Mouse (Mus musculus) embryo, embryonic 9.5 days (tissue): ENCODE data around the gene Efcab2.

Experiments used
- DNase-seq: peaks from one replicate; pipeline ENCODE4 v3.0.0-alpha.2; 2017; ENCODE audit errors: extremely low spot score

Efcab2 gene

DNA sequence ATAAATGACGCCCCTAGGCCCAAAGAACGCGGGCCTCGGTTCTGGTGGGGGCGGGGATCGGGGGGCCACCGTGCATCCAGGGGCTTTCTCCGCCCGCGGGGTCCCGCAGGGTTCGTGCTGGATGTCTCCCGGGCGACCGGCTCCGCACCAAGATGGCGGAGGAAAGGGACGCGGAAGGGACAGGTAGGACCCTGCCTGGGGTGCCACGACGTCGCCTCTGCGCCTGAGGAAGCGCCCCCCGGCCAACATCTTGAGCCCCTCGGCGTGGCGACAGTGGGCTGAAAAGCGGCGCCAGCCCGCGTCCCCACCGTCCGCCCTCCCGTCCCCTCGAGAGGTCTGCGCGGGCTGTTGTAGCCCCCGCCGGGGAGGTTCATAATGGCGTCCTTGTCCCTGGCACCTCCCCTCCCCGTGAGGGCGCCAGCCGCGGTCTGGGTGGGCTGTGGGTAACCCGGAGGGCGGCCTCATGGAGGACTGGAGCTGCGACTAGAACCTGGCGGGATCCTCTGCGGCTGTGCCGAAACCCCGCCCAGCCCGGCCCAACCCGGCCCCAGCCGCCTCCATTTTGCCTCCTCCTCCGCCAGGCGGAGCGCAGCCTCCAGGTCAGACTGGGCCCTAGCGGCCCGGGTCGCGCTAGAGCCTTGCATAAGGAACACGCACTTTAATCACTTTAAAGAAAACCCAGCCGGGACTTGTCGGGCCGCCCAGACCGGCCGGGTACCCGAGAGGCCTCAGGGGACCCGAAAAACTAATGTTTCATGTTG lies at the start of gene Efcab2:
Gene Efcab2 (plus strand): TSS at position 135 of the 761 bp plus-strand sequence.
- DNase-seq, result peak; percentile 96

DNA sequence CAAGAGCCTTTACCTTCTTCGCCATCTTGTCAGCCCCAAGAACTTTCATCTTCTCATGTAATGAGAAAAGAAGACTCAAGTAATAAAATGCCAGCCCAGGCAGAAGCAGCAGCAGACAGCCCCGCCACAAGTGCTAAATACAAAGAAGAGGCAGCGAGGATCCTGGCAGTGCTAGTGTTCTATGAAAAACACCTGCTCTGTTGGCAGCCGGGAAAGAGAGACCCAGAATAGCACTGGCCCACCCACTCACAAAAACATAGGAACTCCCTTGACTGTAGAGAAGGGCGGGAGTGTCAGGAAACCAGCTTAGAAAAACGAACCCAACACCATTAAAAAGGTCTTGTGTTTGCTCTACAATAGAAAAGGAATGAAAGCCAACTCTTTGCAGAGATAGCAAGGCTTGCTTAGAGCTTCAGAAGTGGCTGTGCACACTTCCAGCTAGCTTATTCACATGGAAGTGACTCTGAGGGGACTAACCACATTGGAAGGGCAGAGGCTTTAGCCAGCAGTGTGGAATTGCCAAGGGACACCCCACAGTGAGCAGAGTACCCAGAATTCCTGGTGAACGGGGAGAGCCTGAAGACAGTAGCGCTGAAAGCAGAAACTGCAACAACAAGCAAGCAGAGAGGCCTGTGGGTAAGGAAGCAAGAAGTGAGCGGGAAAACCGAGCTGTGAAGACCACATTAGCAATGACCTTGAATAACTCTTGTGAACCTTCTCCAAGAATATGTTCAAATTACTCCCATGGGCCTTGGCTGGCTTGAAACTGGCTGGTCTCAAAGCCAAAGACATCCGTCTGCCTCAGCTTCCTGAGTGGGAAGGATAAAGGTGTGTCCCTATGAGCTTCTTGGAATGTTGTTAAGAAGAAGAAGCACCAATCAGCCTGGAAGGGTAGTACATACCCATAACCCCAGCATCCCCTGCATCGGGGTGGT lies 47.8 kb upstream of the Efcab2 start:
- no peak for DNase-seq

DNA sequence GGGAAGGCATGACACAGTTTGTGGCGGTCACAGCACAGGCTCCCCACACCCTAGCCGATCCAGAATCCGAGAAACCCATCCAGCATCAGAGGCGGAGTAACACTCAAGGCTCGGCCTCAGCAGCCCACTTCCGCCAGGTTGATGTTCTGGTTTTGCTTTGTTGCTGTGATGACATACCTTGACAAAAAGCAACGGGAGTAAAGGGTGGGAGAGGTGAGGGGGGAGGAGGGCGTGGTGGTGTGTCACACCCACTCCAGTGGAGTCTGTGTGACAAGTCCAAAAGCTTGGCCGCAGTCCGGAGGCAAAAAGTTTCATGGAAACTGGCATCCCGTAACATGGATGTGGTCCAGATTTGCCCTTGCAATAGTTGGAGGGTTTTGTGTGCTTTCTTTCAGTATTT lies 45.6 kb upstream of the Efcab2 start:
- no peak for DNase-seq

DNA sequence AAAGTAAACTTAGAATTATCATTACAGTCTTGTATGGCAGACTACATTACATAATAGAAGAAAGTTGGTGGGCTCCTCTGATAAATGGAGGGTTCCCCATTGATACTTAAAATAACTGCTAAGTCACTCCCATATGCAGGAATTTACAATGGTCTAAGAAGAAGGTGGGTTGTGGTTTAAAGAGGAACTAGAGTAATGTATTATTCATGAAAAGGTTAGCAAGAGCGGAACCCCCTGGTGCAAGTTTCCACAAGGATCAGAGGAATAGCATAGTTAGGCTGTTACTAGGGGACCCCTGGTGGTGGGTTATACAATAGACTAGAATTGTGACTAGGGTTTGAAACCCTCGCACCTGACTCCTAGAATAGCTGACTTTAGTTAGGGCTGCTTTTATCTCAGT lies 45.2 kb upstream of the Efcab2 start:
- no peak for DNase-seq

DNA sequence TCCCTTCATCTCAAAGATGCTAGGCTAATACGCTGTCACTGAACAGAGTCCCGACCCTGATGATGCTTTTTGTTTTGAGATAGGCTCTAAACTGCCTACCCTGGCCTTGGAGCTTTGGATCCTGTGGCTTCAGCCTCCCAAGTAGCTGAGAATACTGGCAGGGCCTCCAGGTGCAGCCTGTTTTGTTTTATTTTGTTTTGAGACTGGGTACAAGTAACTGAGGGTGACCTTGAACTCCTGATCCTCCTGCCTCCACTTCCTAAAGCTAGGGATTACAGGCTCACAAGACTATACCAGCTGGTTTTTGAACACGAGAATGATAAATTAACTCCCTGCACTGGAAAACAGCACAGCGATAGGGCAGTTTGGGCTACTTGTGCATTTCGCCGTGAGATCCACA lies 40.7 kb upstream of the Efcab2 start:
- no peak for DNase-seq

DNA sequence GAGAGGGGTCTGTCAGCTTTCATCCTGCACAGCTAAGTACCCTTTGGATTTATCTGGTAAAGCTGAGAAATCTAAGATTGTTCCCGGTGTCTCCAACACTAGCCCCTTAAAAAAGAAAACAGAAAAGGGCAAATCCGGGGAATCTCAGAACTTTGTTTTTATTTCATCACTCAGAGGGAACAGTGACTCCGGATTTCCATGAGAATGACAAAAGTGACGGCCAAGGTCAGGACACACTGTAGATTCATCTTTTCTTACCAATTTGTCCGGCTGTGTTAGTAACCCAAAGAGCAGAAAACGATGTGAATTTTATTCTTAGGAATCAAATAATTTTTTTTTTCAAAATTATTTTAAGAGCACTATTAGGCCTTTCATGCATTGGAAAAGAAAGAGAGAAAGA lies 37.8 kb upstream of the Efcab2 start:
- DNase-seq, result no peak

DNA sequence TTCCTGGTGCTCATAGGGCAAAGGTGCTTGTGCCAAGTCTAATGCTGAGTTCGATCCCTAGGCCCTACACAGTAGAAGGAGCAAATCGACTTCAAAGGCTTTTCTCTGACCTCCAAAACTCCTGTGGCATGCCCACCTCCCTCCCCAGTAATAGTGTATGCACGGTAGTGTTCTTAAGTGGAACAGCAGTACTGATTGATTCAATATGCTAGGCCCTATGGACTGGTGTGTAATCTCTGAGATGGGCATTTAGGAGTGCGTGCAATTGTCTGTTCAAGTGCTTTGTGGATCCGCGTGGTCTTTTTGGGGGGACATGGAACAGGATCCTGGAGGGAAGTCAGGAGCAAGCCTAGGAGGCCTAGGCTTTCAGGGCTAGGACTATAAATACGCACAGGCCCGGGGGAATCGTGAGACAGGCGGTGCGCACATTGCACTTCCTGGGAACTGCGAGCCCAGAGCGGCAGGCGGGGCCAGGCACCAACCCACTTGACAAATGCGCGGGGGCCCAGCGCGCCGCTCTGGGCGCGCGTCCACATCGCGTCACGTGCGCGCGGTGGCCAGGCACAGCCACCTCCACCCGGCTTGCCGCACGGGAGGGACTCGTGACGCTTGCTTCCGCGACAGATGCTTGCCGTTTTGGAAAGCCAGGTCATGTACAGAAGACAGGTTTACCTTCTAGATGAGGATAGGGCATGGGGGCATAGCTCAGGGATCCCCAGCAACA lies 37.2 kb upstream of the Efcab2 start:
- DNase-seq, result peak; percentile 83

DNA sequence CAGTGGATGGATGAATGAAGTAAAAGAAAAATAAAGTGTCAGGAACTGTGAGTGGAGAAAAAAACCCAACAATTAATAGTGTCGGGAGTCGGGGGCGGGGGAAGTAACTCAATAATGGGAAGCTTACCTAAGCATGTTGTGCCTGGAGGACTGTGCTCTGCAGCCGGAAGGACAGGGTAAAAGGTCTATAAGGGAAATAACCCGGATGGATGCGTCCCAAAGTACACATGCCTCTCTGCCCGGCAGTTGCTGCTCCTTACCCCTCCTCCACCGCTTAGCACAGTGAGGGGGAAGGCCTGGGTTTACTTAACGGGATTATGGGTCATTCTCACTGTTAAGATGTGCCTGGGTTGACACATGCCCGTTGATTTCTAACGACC lies 36.6 kb upstream of the Efcab2 start:
- DNase-seq, result peak; percentile 59

DNA sequence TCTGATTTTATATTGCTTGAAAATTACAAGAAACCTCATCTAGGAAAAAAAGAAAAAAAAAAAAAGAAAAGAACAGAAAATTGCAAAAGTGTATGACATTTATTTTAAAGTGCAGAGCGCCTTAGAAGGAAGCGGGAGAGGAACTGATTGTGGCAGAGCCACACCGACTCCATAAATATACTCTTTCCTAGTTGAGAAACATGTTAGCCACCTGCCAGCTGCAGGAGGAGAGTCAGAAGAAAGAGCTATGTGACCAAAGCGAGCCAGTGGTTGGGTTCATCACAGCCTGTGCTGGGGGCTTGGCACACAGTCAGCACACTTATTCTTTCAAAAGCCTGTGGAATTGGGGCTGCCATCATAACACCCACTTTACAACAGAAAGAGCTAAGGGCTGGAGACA lies 33.2 kb upstream of the Efcab2 start:
- no peak for DNase-seq

DNA sequence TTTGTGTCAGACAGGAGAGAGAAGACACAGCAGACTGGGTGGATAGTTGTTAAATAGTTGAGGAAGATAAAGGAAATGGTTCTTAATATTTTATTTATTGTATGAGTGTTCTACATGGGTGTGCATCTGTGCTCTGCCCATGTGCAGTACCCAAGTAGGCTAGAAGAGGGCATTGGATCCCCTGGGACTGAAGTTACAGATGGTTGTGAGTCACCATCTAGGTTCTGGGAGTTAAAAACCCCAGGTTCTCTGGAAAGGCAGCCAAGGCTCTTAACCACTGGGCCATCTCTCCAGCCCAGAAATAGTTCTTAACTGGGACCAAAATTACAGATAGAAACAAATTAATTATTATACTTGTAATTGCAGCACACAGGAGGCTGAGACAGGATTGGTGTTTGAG lies 30.5 kb upstream of the Efcab2 start:
- DNase-seq, result no peak

DNA sequence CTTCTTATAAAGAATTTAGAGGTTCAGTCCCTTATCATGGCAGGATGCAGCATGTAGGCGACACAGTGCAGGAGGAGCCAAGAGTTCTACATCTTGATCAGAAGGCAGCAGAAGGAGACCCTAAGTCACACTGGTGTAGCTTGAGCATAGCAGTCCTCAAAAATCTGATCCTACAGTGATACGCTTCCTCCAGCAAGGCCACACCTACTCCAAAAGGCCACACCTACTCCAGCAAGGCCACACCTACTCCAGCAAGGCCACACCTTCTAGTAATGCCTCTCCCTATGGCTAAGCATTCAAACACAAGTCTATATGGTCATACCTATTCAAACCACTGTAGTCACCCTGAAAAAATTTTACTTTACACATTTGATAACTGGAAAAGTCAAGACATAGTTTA lies 29.8 kb upstream of the Efcab2 start:
- no peak for DNase-seq

DNA sequence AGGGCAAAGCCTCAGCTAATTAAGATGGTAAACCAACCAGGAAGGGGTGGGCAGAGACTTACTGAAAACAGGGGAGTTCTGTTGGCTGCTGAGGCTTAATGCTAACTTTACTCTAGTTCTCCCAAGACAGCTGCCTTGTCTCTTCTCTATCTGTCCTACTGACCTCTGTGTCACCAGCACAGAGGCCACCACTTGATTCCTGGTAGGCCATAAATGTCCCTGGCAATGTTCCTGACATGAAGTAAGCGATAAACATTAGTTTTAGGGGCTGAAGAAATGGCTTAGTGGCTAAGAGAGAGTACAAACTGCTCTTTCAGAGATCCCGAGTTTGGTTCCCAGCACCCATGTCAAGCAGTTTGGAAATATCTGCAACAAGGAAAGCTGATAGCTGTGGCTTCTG lies 29.0 kb upstream of the Efcab2 start:
- no peak for DNase-seq

DNA sequence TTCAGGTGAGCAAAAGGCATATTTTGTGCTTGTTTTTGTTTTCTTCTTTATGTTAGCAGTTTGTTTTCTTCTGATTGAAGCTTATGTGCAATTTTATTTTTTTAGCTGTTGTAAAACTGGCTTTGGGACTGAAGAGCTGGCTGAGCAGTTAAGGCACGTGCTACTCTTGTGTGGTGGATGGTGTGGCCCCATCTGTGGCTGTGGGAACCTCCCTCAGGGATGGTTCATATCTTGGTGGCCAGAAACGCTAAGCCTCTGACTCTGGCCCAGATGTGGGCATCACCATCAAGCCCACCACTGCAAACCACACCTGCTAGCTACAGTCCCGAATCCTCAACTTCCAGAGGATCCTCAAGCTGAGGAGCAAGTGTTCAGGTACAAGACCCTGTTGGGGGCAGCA lies 27.8 kb upstream of the Efcab2 start:
- DNase-seq, result no peak

DNA sequence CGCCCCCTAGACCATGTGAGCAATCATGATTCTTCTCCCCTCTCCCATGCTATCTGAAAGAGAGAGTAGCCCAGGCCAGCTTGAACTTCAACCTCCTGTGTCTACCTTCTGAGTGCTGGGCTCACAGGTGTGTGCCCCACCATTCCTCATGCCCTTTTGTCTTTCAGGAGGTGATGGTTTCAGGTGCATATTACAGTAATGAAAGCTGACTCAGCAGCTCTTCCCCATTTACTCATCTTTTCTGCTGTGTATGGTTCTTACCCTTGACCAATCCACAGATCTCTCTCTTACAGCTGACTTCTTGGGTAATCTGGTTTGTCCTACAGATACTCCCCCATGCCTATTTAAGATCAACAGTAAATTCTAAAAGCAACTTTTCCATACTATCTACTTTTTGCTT lies 26.7 kb upstream of the Efcab2 start:
- DNase-seq, result no peak

DNA sequence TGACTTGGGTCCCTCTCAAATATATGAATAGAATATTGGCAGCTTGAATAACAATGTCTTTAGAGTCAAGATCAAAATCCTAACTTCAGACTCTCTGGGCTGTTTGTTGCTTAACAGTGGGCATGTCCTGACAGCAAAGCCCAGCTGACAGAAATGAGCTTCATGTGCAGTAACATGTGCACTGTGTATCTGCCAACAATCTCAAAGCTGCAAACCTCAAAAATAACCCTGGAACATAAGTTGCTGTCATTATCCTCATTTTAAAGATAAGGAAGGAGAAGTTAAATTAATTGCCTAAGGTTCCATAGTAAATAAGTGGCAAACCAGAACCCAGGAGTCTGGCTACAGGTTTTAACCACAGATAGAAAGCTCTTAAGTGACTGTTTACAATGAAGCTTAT lies 23.7 kb upstream of the Efcab2 start:
- no peak for DNase-seq

DNA sequence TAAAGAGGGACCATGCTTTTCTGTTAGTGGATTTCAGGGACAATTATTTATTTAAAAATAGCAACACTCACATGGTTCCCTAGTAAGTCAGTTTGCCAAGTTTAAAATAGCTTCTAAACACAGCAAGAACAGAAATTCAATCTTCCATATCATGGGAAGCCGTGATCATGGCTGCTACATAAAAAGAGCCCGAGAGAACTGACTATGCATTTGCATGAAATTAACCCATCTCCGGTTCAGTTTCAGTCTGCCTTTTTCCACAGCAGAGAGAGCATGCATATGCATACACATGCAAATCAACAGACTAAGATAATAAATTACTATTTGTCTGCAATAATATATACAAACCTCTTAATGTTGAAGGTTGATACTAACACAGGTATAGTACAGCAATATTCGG lies 17.1 kb upstream of the Efcab2 start:
- DNase-seq, result no peak

DNA sequence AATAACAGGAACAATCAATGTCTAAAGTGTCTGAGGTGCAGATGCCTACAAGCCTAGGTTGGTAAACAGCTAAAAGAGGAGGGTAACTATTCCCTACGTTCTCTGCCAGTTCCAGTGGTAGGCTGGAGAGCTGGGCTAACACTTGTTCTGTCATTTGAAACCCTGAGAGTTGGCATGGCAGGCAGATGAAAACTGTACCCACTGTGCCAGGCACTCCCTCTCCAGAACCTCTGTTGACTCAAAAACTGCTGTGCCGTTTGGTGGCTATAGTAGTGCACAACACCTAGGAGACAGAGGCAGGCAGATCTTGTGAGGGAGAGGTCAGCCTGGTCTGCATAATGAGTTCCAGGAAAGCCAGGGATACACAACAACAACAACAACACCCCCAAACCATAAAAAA lies 16.5 kb upstream of the Efcab2 start:
- DNase-seq, result no peak

DNA sequence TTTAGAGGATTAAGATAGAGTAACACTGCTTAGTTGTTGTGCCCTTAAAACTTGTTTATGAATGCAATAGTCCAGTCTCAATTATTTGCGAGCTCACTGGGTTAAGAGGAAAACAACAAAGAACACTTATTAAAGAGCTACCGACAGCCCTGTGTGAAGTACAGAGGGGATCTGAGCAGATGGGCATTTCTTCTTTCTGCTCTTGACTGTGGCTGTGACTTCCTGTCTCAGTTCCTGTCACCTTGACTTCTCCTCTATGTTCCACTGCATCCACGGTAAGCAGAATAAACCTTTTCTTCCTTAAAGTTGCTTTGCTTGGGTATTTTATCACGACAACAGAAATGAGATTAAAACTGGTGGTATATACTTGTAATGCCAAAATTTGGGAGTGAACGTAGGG lies 12.9 kb upstream of the Efcab2 start:
- no peak for DNase-seq

DNA sequence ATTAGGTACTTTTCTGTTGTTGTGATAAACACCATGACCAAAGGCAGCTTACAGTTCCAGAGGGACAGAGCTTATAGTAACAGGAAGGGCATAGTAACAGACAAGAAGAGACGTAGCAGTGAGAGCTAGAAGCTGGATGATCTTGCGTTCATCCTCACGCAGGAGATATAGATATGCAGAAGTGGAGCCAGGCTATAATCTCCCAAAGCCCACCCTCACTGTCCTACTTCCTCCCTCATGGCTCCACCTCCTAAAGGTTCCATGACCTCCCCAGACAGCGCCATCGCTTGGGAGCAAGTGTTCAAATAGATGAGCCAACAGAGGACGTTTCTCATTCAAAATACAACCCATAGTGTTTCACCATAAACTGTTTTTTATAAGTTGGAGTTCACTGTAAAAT lies 10.8 kb upstream of the Efcab2 start:
- no peak for DNase-seq

DNA sequence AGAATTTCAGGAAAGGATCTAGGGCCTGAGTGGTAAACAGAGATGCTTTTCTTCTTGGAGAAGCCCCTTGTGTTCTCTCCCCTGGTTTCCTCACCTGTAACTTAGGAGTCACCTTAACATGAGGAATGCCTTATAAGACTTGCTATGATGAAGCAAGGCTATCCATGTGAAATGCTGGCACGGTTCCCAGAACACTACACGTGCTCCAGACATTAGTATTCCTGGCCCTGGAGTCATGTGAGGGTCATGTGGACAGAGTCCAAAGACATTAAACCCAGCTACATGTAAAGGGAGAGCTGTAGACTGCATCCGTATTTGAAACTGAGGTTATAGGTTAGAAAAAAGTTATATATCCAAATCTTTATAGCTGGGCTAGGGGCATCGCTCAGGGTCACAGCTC lies 9.5 kb upstream of the Efcab2 start:
- no peak for DNase-seq

DNA sequence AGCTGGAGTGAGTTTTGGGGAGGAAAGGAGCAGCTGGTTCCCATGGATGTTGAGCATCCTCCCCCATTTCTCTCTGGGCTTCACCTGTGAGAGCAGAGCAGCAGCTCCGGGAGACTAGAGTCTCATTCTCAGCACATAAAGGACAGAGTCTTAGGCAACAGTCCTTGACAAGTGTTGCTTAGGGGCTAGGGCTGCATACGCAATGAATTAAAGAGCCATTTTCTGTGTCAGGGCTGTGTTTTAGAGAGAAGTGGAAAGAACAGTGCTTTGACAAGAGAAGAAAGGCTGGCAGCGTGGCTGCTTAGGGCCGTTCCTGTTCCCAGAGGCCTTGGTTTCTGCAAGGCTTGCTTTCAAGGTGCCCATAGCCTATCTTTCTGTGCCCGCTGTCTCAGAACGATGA lies 6.0 kb upstream of the Efcab2 start:
- no peak for DNase-seq

DNA sequence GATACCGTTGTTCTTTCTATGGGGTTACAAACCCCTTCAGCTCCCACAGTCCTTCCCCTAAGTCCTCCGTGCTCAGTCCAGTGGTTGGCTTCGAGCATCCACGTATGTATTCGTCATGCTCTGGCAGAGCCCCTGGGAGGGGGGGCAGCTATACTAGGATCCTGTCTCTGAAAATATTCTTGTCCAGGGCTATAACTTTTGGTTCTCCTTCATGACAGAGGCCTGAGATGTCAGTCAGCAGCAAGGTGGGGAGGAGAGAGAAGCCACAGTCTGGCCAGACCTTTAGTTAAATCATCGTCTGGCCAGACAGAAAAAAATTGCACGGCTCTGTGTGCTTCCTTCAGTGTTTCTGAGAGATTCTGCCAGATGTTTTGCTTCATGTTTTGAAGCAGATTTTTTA lies 5.2 kb upstream of the Efcab2 start:
- DNase-seq, result no peak

DNA sequence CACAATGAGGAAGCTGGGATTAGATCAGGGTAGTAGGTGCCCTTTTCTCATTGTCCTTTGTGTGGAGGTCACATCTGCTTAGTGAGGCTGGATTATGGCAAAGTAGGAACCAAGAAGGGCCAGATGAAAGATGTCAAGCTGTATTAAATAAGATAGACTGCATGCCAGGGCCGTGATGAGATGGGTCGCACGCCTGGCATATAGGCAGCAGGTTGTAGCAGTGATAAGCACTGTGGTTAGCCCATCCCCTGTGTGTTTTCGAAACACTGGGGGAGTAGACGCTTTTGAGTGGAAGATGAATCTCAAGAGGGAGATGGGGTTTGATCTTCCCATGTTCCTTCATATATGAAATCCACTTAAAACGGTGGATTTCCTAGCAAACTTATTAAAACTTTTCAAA lies 3.9 kb upstream of the Efcab2 start:
- DNase-seq, result no peak
